Mouse (Mus musculus) liver, embryonic 14.5 days (tissue): ENCODE results near the gene Plod1. TPM values are rescaled to one million over a fixed set of nuclear protein-coding genes. Genes with fewer than 3 reads are reported as not detected.

Source experiments
- ATAC-seq: fragments of 200-750 bp; cut with Nextera tagmentation; 2 replicates; pipeline ENCODE4 v1.8.0; 2017; ENCODE audit warnings: moderate number of reproducible peaks, mild to moderate bottlenecking, moderate library complexity; ENCODE audit not compliant: insufficient read depth
- DNase-seq, 3 experiments: peaks; one replicate each; pipeline ENCODE4 v3.0.0-alpha.2; 2012 to 2013; ENCODE audit warnings: low read depth in 3 of 3, low spot score in 3 of 3
- H3K27ac ChIP-seq: fragments of 300-500 bp; sonication (generic); 2 replicates; pipeline ENCODE4 v1.5.1; 2014; ENCODE audit warnings: moderate library complexity, mild to moderate bottlenecking, control low read depth, inconsistent platforms
- H3K27me3 ChIP-seq: fragments of 300-500 bp; sonication (generic); 2 replicates; pipeline ENCODE4 v1.6.1; 2014; ENCODE audit warnings: mild to moderate bottlenecking, low read length, moderate library complexity; ENCODE audit not compliant: control insufficient read depth, insufficient read depth
- H3K36me3 ChIP-seq: fragments of 300-500 bp; sonication (generic); replicated peaks from 2 replicates; pipeline ENCODE4 v1.6.1; 2014; ENCODE audit warnings: low read depth; ENCODE audit not compliant: control insufficient read depth, insufficient read depth
- H3K4me1 ChIP-seq, 2 experiments: fragments of 200-500 bp in 1 of 2; fragments of 300-500 bp in 1 of 2; sonication (generic) in 1 of 2; replicated peaks; 2 replicates each; pipeline ENCODE4 v1.6.1; 2012 to 2014; ENCODE audit warnings: antibody characterized with exemption in 1 of 2, inconsistent platforms in 1 of 2, low read length in 1 of 2; ENCODE audit not compliant: control insufficient read depth in 2 of 2, insufficient read depth in 2 of 2
- H3K4me2 ChIP-seq: fragments of 300-500 bp; sonication (generic); 2 replicates; pipeline ENCODE4 v1.6.1; 2014; ENCODE audit warnings: low read depth, mild to moderate bottlenecking, control low read depth, moderate library complexity
- H3K4me3 ChIP-seq, 2 experiments: fragments of 200-500 bp in 1 of 2; fragments of 300-500 bp in 1 of 2; sonication (generic) in 1 of 2; 2 replicates each; pipeline ENCODE4 v1.5.1; 2012 to 2014; ENCODE audit warnings: low read depth in 2 of 2, low read length in 2 of 2, mild to moderate bottlenecking in 2 of 2, control low read depth in 1 of 2, inconsistent platforms in 1 of 2, moderate library complexity in 1 of 2; ENCODE audit not compliant: insufficient read depth in 1 of 2
- H3K9ac ChIP-seq: fragments of 300-500 bp; sonication (generic); replicated peaks from 2 replicates; pipeline ENCODE4 v1.6.1; 2014; ENCODE audit warnings: mild to moderate bottlenecking, control low read depth, moderate library complexity
- H3K9me3 ChIP-seq: fragments of 300-500 bp; sonication (generic); 2 replicates; pipeline ENCODE4 v1.6.1; 2016; ENCODE audit warnings: low read length, mixed read lengths; ENCODE audit not compliant: control insufficient read depth
- CTCF ChIP-seq: IDR thresholded peaks from 2 replicates; pipeline ENCODE4 v1.5.1; 2016; ENCODE audit warnings: antibody characterized with exemption, low read depth, control low read depth
- EP300 ChIP-seq: IDR thresholded peaks from 2 replicates; pipeline ENCODE4 v1.6.1; 2016; ENCODE audit warnings: antibody characterized with exemption, low read depth
- WGBS: fragments of 180-500 bp; shearing (Covaris S2); extraction: QIAGEN DNeasy Blood & Tissue Kit; methylation state at CpG from one replicate; pipeline ENCODE4 v1.1.7; 2014; ENCODE audit not compliant: insufficient replicate concordance; 5-methylcytosine and 5-hydroxymethylcytosine counted together
- polyA plus RNA-seq, 2 experiments: library from polyadenylated mRNA; depleted of rRNA in 1 of 2; stranded (reverse) in 1 of 2; unstranded in 1 of 2; fragments of >200 nt; fragmentation: Nextera tagmentation in 1 of 2; extraction: Ambion mirVana in 1 of 2; gene quantifications; 2 replicates each; pipeline versions ENCODE4 v1.2.1 to v1.2.3; 2012 to 2014

Plod1 gene
- polyA plus RNA-seq, 2 experiments: 15.5 to 20.2 TPM

DNA sequence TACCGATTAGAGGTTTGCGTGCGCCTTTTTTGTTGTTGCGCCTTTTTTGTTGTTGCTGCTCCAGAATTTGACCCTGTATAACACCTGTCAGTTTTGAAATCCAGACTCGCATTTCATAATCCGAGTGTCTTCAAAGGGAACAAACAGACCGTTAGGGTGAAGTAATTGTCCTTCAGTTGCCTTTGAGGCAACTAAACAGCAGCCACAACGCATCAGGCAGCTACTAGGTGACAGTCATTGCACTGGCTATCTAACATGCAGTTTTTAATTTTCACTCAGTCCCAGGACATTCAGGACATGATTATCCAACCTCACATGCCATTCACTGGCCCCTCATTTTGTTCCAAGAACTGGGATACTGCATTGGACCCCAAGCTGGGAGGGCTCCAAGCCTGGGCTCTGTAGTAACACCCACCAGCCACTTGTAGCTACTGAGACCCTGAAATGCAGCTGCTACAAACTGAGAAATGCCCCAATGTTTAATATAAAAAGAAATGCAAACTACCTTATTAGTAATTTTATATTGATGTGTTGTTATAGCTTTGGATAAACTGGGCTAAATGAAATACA is 31.4 kb downstream of the Plod1 start:
- peaks cover 5% of the 10 kb centered on the region; the same call in 1 of the 2 replicates for H3K36me3 ChIP-seq
- H3K4me2 ChIP-seq: peak overlapping the region; percentile 71
- DNase-seq: peak in 2 of 3 experiments; percentile 11 to 23
- peak overlapping the region; percentile 89 to 93 for H3K4me3 ChIP-seq
- H3K9ac ChIP-seq: peak overlapping the region; percentile 90
- H3K27ac ChIP-seq: no peak overlapping the region
- peaks cover 6 to 11% of the 10 kb centered on the region in 2 experiments; a peak in 3 of 4 replicates for H3K4me1 ChIP-seq
- H3K9me3 ChIP-seq: no peaks in the 10 kb centered on the region
- ATAC-seq: peak; percentile 0; the same call in 1 of the 2 replicates
- no peaks in the 10 kb centered on the region for H3K27me3 ChIP-seq
- WGBS: 0% methylated on average over 8 of the region's 8 CpGs
- no peak for TF ChIP-seq EP300
- no peak for TF ChIP-seq CTCF

DNA sequence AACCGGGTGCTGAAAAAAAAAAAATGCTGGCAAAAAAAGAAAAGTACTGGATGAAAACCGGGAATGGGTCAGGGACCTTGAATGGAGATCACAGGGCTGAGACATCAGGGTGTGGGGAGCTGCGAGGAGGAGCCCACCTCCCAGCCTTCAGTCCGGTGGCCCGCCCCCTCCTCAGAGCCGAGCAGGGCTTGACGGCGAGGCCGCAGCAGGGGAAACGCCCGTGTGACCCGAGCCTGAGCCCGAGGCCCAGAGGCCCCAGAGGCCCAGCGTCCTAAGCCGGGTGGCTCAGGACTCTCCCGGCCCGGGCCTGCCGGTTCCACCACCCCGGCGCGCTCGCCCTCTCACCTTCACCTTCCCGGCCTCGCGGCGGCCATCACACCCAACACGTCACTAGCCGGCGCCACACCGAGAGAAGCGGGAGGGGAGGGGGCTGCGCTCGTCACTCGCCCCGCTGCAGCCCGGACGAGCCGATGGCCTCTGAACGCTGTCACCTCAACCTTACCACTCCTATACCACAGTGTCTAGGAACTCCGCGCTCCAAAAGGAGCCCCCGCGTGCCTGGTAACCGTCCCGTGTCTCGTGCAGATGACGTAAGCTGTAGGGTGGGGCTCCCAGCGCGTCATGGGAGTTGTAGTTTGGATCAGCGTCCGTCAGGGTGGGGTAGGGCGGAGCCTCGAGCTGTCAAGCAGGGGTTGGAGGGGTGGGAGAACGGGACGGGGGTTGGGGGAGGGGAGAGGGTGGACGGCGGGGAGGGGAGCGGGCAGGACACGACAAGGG is 32.1 kb downstream of the Plod1 start, which contains the start of gene Mfn2:
Gene Mfn2 (minus strand): TSS at position 392 of the 777 bp plus-strand sequence.
- under 1% methylated on average over 55 of the region's 59 CpGs for WGBS
- H3K27me3 ChIP-seq: no peaks in the 10 kb centered on the region
- H3K4me3 ChIP-seq: peak within 1 kb of the TSS; percentile 89 to 93
- peak; percentile 95 for ATAC-seq
- H3K4me2 ChIP-seq: peak within 1 kb of the TSS; percentile 82
- peak; percentile 78 to 81 (median 80) for DNase-seq
- H3K4me1 ChIP-seq: peaks cover 6 to 11% of the 10 kb centered on the region in 2 experiments; a peak in 3 of 4 replicates
- peak within 1 kb of the TSS; percentile 90 for H3K9ac ChIP-seq
- no peak for TF ChIP-seq CTCF
- TF ChIP-seq EP300: no peak
- H3K36me3 ChIP-seq: peaks cover 5% of the 10 kb centered on the region; the same call in 1 of the 2 replicates
- H3K27ac ChIP-seq: peak within 1 kb of the TSS; percentile 10
- no peaks in the 10 kb centered on the region for H3K9me3 ChIP-seq

DNA sequence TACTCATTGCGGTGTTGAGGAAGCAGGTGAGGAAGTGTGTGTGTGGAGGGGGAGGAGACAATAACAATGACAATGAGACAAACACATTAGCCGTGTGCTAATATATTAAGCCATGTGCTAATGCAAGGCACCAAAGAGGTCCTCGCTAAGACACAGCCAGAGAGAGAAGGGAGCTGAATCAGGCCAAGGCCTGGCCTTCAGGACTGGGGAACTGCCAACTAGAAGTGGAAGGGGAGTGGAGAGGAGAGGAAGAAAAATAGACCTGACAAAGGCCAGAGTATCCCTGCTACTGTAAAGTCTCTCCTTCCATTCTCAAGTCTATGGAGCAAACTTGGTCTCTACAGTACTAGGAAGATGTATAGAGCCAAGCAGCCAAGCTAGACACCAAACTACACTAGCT is 33.0 kb downstream of the Plod1 start:
- no peaks in the 10 kb centered on the region for H3K9me3 ChIP-seq
- peaks cover 6 to 11% of the 10 kb centered on the region in 2 experiments; a peak in 3 of 4 replicates for H3K4me1 ChIP-seq
- peaks cover 5% of the 10 kb centered on the region for H3K36me3 ChIP-seq
- H3K4me3 ChIP-seq: peak overlapping the region; percentile 89 to 93
- no peaks in the 10 kb centered on the region for H3K27me3 ChIP-seq
- 62% methylated on average over 3 of the region's 3 CpGs for WGBS
- TF ChIP-seq EP300 (no peak), CTCF (no peak)
- DNase-seq (no peak), ATAC-seq (no peak)
- H3K27ac ChIP-seq: no peak overlapping the region
- H3K4me2 ChIP-seq: peak overlapping the region; percentile 82
- peak overlapping the region; percentile 90 for H3K9ac ChIP-seq

DNA sequence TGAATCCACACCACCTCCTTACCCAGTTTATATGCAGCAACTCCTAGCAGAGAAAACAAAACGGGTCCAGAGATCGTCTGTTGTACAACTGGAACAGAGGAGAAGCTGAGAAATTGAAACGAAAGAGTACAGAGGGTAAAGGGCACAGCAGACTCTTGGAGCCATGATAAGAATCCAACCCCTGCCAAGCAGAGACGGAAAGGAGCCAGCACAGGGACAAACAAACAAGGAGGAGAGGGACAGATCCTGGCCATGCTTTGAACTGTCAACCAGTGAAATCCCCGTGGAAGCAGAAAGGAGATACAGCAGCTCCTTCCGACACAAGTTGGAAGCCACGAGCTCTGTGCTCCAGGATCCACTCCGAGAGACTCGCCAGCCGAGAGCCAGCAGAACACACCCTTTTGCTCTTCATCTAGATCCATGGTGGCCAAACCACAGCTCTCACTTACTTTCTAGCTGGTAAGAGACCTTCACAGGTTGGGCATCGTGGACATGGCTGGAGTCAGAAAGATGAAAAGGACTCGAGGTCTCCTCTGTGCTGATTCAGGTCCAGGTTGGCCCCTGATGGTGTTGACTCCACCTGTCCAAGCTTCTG is 33.6 kb downstream of the Plod1 start:
- no peak overlapping the region for H3K4me3 ChIP-seq
- TF ChIP-seq EP300: no peak
- no peak for TF ChIP-seq CTCF
- 0 out of 2 replicates have a peak overlapping the region, but pooled peaks have one; percentile 90 for H3K9ac ChIP-seq
- ATAC-seq (no peak), DNase-seq (no peak)
- no peaks in the 10 kb centered on the region for H3K9me3 ChIP-seq
- H3K4me2 ChIP-seq: peak overlapping the region; percentile 82
- peaks cover 6 to 11% of the 10 kb centered on the region in 2 experiments; a peak in 3 of 4 replicates for H3K4me1 ChIP-seq
- 78% methylated on average over 12 of the region's 12 CpGs for WGBS
- H3K27ac ChIP-seq: no peak overlapping the region
- H3K27me3 ChIP-seq: no peaks in the 10 kb centered on the region
- peaks cover 8% of the 10 kb centered on the region for H3K36me3 ChIP-seq
